8 mouse cellular contexts compared by ENCODE assay signal in the genomic region with DNA sequence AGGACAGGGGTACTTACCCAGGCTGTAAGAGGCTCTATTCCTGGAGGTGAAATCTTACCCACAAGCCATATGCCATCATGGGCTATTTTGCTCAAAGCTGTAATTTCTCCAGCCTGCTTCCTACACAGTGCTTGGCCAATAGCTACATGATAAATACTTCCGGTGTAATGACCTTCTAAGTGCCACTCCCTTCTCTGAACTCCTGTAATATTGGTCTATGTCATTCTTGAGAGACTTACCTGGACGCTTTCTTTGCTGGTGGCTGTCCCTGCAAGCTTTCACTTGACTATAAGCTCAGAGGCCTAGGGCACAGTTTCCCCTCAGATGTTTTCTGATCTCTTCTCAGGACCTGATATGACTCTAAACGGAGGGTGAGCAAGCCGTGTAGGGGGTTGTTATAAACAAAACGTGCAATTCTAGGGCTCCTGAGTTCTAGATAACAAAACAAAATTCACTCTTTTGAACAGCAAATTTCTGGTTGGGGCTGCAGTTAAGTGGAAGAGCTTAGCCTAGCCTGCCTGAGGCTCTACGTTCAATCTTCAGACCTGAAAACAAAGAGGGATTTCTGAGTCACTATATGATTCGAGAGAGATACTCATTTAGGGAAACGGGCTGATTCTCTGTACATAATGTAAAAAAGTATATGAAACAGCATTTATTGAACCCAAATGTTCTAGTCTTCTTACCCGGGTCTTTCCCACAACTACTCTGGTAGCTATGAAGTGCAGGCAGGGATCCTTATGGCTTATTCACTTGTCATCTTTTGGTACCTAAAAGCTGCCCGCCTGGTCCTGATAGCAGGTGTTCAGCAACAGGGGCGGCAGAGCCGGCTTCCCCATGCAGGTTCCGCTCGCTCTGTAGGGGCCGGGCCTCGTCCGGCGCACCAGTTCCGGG. TPM values are rescaled to one million over a fixed set of nuclear protein-coding genes. Genes with fewer than 3 reads are reported as not detected.
DNase-seq lines count a peak whose midpoint lies in the region; ATAC-seq and TF ChIP-seq lines count a peak whose summit lies in the region.

No protein-coding gene starts in this region.

- WGBS in lung, adult 2 months: 6% methylated on average over 19 of the region's 19 CpGs
- 18% methylated on average over 19 of the region's 19 CpGs for WGBS in embryonic facial prominence, embryonic 12.5 days
- 19% methylated on average over 19 of the region's 19 CpGs for WGBS in limb, embryonic 11.5 days
- WGBS in neural tube, embryonic 15.5 days: 17% methylated on average over 19 of the region's 19 CpGs

- peak overlapping the region; percentile 99 for H3K4me3 ChIP-seq in lung, adult 2 months (replicated peaks; ENCODE audit: extremely low read depth, low read depth, low read length)
- peak overlapping the region; percentile 93 for H3K4me3 ChIP-seq in embryonic facial prominence, embryonic 12.5 days
- peak overlapping the region; percentile 89 for H3K4me3 ChIP-seq in limb, embryonic 11.5 days (ENCODE audit: low read depth, low read length)
- H3K4me3 ChIP-seq in neural tube, embryonic 15.5 days (replicated peaks): peak overlapping the region; percentile 78

- H3K4me1 ChIP-seq in lung, adult 2 months (ENCODE audit: control insufficient read depth, insufficient read depth, low read length): peaks cover 27% of the 10 kb centered on the region
- peaks cover 39% of the 10 kb centered on the region for H3K4me1 ChIP-seq in embryonic facial prominence, embryonic 12.5 days
- H3K4me1 ChIP-seq in limb, embryonic 11.5 days (ENCODE audit: control insufficient read depth, insufficient read depth, low read length): peaks cover 13% of the 10 kb centered on the region
- peaks cover 47% of the 10 kb centered on the region for H3K4me1 ChIP-seq in neural tube, embryonic 15.5 days

- H3K36me3 ChIP-seq in embryonic facial prominence, embryonic 12.5 days: 0 out of 2 replicates have a peak, but pooled peaks cover 4% of the 10 kb centered on the region
- no peaks in the 10 kb centered on the region for H3K36me3 ChIP-seq in limb, embryonic 11.5 days (ENCODE audit: control insufficient read depth, insufficient read depth, low read length)
- H3K36me3 ChIP-seq in neural tube, embryonic 15.5 days: no peaks in the 10 kb centered on the region

- no peak for TF ChIP-seq POLR2A in lung, adult 2 months (IDR thresholded peaks at IDR 0.05; ENCODE audit: borderline replicate concordance, extremely low read depth, low read depth, low read length)

- H3K9ac ChIP-seq in embryonic facial prominence, embryonic 12.5 days: peak overlapping the region; percentile 98
- peak overlapping the region; percentile 49 for H3K9ac ChIP-seq in limb, embryonic 11.5 days (ENCODE audit: low read length)
- peak overlapping the region; percentile 93 for H3K9ac ChIP-seq in neural tube, embryonic 15.5 days (replicated peaks)

- H3K9me3 ChIP-seq in embryonic facial prominence, embryonic 12.5 days: no peaks in the 10 kb centered on the region
- H3K9me3 ChIP-seq in limb, embryonic 11.5 days (ENCODE audit: control insufficient read depth, low read length): no peaks in the 10 kb centered on the region
- H3K9me3 ChIP-seq in neural tube, embryonic 15.5 days (replicated peaks): no peaks in the 10 kb centered on the region

- no peaks in the 10 kb centered on the region for H3K27me3 ChIP-seq in embryonic facial prominence, embryonic 12.5 days
- H3K27me3 ChIP-seq in limb, embryonic 11.5 days (ENCODE audit: control insufficient read depth, insufficient read depth, low read length): no peaks in the 10 kb centered on the region
- H3K27me3 ChIP-seq in neural tube, embryonic 15.5 days (replicated peaks): no peaks in the 10 kb centered on the region

- H3K4me2 ChIP-seq in embryonic facial prominence, embryonic 12.5 days (replicated peaks): peak overlapping the region; percentile 98
- H3K4me2 ChIP-seq in limb, embryonic 11.5 days (ENCODE audit: low read depth, severe bottlenecking): peak overlapping the region; percentile 72
- peak overlapping the region; percentile 64 for H3K4me2 ChIP-seq in neural tube, embryonic 15.5 days

- ATAC-seq in embryonic facial prominence, embryonic 12.5 days (ENCODE audit: insufficient number of reproducible peaks, insufficient read depth, low FRiP score, low TSS enrichment): peak; percentile 76; the same call in 1 of the 2 replicates
- ATAC-seq in limb, embryonic 11.5 days (ENCODE audit: insufficient number of reproducible peaks, low FRiP score, low TSS enrichment, low read depth): no peak; the same call in 1 of the 2 replicates
- peak; percentile 81 for ATAC-seq in neural tube, embryonic 15.5 days (ENCODE audit: low FRiP score)

- H3K27ac ChIP-seq in embryonic facial prominence, embryonic 12.5 days: peak overlapping the region; percentile 94
- peak overlapping the region; percentile 57; the same call in 1 of the 2 replicates for H3K27ac ChIP-seq in limb, embryonic 11.5 days (replicated peaks; ENCODE audit: low read depth, low read length)
- H3K27ac ChIP-seq in neural tube, embryonic 15.5 days (replicated peaks): peak overlapping the region; percentile 93

- DNase-seq in lung, adult 2 months: no peak
- no peak for DNase-seq in lung, postnatal 14 days
- DNase-seq in limb, embryonic 11.5 days (ENCODE audit: low spot score): no peak
- DNase-seq in cerebellum, postnatal 36 days: no peak
- DNase-seq in kidney, postnatal 36 days: no peak
- DNase-seq in urinary bladder, postnatal 14 days (ENCODE audit: low spot score): no peak

- no peak for TF ChIP-seq CTCF in lung, adult 2 months (IDR thresholded peaks at IDR 0.05; ENCODE audit: insufficient read depth, low read length)

RNA-seq across cellular contexts. Expression of gene Capzb, which starts 0.8 kb away (rescaled TPM):
- polyA plus RNA-seq in lung, adult 2 months (2012; rRNA removed): 152 and 172 TPM in 2 replicates
- polyA plus RNA-seq in embryonic facial prominence, embryonic 12.5 days (2016; fragmentation: Nextera tagmentation; extraction: Ambion mirVana): 415 TPM in 2 replicates
- 278 and 307 TPM in 2 replicates for polyA plus RNA-seq in limb, embryonic 11.5 days (2014; fragmentation: Nextera tagmentation; extraction: Ambion mirVana)
- 323 and 359 TPM in 2 replicates for polyA plus RNA-seq in neural tube, embryonic 15.5 days (2015; fragmentation: Nextera tagmentation; extraction: Ambion mirVana)
